Mouse (Mus musculus) ES-CJ7 (cell line): Measurements from ENCODE around the gene Zbtb4.
"Not testable (repeated sequence)": the region's sequence is repeated elsewhere in the genome, so short reads cannot be mapped to it uniquely, and the experiment has no call there.

Experiments used
- DNase-seq: peaks from one replicate; pipeline ENCODE4 v3.0.0; 2011; ENCODE audit warnings: low read depth, low spot score

Zbtb4 gene

GRCm38 (mm10) chr11:69765221-69766125, at the start of gene Zbtb4:
Gene Zbtb4, plus strand, starts transcription at chr11:69765912.
- DNase-seq: peak; percentile 34

GRCm38 (mm10) chr11:69715929-69716328, 49.8 kb upstream of the Zbtb4 start:
- peak; percentile 48 for DNase-seq

- peak; percentile 63 for DNase-seq
These were observed 48.8 kb upstream of the Zbtb4 start for GRCm38 (mm10) chr11:69716953-69717352.

GRCm38 (mm10) chr11:69718661-69719060, 47.1 kb upstream of the Zbtb4 start:
- peak; percentile 80 for DNase-seq

DNA sequence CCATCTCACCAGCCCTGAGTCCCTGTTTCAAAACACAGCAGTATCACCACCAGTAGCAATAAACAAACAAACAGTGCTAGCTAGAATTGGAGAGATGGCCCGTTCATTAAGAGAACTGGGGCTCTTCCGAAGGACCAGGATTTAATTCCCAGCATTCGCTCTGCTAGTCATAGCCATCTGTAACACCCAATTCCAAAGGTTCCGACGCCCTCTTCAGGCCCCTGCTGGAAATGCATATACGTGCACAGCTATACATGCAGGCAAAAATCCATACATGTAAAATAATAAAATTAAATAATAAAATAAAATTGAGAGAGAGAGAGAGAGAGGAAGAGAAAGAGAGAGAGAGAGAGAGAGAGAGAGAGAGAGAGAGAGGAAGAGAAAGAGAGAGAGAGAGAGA, 46.3 kb upstream of the Zbtb4 start:
- peak; percentile 80 for DNase-seq

- DNase-seq: no peak
These were observed 44.9 kb upstream of the Zbtb4 start for GRCm38 (mm10) chr11:69720852-69721251.

DNA sequence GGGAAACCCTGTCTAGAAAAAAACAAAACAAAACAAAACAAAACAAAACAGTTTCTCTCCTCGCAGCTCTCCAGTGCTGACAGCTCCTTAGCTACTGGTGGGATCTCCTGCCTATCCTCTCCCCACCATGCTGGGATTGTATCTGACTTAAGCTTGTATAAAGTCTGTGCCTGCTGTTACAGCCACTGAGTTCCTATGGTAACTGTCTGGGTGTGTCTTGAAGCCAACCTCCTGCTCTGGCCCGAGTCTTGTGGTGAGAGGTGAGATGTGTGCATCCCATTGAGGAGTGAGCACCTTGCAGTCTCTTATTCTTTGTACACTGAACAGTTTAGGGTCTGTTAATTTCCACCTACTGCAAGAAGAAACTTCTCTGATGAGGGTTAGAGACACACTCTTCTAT, 42.6 kb upstream of the Zbtb4 start:
- peak; percentile 80 for DNase-seq

DNA sequence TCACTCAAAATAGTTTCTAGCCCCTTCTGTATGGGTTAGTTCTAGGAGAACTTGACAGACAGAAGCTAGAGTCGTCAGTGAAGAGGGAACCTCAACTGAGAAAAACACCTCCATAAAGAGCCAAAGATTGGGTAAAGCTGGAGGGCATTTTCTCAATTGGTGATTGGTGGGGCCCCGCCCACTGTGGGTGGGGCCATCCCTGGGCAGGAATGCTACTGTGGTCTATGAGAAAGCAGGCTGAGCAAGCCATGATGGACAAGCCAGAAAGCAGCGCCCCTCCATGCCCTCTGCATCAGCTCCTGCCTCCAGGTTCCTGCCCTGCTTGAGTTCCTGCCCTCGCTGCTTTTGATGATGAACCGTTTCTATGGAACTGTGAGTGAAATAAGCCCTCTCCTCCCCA, 39.8 kb upstream of the Zbtb4 start:
- DNase-seq: no peak

DNA sequence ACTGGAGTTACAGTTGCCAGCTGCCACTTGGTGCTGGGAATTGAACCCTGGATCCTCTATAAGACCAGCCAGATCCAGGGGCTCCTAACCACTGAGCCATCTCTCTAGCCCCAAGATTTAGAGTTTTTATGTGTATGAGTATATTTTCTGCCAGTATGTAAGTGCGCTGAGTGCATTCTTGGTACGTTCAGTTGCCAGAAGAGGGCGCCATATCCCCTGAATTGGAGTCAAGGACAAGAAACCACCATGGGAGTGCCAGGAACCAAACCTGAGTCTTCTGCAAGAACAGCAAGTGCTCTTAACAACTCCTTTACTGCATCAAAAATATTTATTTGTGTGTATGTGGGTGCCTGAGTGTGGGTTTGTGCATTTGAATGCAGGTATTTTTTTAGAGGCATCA, 36.6 kb upstream of the Zbtb4 start:
- DNase-seq: peak; percentile 92

DNA sequence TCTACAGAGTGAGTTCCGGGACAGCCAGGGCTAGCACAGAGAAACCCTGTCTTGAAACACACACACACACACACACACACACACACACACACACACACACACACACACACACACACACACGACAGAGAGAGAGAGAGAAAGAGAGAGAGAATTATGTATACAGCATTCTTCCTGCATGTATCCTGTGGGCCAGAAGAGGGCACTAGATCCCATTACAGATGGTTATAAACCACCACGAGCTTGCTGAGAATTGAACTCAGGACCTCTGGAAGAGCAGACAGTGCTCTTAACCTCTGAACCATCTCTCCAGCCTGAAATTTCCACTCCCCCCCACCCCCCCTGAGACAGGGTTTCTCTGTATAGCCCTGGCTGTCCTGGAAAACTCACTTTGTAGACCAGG, 34.3 kb upstream of the Zbtb4 start:
- DNase-seq: not testable (repeated sequence)

DNA sequence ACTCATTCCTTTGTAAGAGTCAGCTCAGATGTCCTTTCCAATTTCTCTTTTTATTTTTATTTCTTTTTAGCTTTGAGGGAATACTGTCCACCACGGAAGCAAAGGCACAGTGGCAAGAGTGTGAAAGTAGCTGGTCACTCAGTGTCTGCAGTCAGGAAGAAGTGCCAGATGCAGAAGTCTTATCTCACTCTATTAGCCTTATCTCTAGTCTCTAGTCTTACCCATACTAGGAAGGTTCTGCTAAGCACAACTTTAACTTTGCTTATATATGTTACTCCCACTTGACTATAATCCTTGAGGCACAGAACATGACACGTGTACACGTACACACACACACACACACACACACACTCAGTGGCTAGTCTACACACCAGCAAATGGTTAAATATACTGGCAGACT, 14.1 kb upstream of the Zbtb4 start:
- DNase-seq: no peak

DNA sequence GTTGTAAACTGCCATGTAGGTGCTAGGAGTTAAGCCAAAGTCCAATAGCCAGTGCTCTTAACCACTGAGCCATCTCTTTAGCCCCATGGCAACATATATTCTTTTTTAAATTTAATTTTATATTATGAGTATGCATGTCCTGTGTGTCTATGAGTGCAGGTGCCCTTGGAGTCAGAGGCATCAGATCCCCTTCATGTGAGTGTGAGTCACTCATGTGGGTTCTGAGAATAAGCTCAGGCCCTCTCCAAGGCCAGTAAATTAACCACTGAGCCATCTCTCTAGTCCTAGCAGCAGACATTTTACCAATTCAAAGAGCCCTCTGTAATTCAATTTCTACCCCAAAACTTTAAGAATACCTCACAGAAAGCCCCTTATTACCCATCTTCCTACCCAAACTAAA, 13.0 kb upstream of the Zbtb4 start:
- DNase-seq: no peak

- no peak for DNase-seq
These were observed 11.5 kb upstream of the Zbtb4 start for GRCm38 (mm10) chr11:69754233-69754632.

DNA sequence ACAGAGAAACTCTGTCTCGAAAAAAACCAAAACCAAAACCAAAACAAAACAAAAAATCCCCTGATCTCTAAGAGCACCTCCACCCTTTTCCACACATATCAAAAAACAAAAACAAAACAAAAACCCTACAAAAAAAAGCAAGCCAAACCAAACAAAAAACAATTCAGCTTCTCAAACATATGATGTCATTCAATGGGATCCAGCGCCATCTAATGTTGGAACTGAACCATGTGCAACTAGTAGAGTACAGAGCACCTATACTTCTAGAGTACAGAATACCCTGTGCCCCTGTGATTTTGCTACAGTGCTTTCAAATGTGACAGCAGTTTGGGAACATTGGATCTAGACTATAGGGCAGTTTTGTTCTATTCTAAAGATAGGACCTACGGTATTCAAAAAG, 11.0 kb upstream of the Zbtb4 start:
- peak; percentile 74 for DNase-seq

- DNase-seq: no peak
These were observed 8.2 kb upstream of the Zbtb4 start for GRCm38 (mm10) chr11:69757303-69758089.

DNA sequence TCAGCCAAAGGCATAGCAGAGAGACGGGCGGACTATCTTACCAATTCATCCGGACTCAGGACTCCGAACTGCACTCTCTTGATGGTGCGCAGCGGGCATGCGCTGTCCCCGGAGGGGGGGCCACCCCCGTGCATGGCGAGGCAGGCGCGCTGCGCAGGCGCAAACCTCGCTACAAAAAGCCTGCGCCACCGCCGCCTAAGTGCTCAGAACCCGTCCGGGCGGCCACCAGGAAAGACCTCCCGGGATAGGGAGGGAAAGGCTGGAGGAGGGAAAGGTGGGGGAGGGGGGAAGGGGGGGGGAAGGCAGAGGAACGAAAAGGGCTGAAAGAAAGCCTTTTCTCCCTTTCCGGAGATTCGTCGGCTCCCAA, 7.6 kb upstream of the Zbtb4 start:
- peak; percentile 94 for DNase-seq

DNA sequence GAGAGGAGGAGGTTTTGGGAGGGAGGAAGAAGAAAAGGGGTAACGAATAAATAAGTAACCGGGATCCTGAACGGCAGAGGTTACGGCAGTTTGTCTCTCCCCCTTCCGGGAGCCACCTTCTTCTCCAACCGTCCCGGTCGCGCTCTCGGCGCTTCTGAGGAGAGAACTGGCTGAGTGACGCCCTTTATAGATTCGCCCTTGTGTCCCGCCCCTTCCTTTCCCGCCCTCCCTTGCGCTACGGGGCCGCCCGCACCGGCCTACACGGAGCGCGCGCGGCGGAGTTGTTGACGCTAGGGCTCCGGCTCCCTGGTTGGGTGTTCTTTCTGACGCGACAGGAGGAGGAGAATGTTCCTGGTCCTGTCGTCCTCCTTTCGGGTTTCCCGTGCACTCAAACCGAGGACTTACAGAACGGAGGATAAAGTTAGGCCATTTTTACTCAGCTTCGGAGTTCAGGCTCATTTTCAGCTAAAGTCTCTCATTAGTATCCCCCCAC, 7.2 kb upstream of the Zbtb4 start, which contains the start of gene Polr2a:
Gene Polr2a (minus strand): TSS at position 160 of the 493 bp plus-strand sequence.
- DNase-seq: peak; percentile 97

DNA sequence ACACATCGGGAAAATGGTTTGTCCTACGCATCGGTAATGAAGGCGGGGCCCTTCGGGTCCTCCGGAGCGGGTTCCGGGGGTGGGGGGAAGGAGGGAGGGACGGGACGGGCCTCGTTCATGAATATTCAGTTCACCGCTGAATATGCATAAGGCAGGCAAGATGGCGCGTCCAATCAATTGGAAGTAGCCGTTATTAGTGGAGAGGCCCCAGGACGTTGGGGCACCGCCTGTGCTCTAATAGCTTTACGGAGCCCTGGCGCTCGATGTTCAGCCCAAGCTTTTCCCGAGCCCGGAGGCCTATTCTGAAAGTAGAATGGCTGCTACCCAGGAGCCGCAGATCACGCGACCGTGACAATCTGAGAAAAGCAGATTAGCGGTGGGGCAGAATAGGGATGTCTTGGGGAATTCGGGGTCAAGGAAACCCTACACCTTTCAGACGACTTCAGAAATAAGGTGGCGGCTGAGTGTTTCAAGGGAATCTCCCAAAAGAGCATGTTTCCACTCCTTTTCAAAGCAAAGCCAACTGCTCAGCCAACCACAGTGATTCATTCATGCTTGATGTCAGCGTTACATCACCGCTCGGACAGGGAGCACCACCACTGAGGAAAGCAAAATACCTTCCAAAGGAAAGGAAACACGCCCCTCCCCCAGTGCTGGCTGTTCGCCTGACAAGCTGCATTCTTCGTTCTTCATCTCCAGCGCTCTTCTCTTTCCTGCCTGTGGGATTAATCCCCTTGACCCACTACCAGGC, 6.6 kb upstream of the Zbtb4 start:
- peak; percentile 96 for DNase-seq

DNA sequence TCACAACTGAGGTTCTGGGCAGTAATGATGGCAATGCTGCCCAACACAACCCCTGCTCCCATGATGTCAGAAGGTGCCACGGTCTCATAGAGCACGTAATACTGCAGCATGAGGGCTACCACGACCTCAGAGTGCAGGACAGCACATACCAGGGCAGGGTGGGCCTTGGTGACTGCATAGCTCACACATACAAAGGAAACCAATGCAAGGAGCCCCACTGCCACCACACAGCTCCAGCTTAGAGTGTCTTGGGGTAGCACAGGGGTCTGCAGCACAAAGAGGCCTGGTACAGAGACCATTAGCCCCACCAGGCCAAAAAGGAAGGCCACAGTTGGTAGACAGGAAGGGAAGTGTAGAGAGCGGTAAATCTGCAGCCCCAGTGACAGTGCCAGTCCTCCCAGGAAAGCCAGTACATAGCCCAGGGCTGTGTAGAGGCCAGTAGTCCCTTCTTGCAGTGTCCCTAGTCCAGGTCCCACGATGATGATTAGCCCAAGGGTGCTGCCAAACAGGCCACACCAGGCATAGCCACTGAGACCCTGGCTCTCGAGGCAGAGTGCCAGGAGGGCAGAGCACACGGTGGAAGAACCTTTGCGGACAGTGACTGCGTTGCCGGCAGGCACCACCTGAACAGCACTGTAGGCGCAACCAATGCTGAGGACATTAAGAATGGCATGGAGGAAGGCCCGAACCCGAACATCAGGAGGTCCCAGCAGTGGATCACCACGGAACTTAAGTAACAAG, 5.4 kb upstream of the Zbtb4 start:
- no peak for DNase-seq

- DNase-seq: no peak
These were observed 4.9 kb upstream of the Zbtb4 start for GRCm38 (mm10) chr11:69760901-69761200.

DNA sequence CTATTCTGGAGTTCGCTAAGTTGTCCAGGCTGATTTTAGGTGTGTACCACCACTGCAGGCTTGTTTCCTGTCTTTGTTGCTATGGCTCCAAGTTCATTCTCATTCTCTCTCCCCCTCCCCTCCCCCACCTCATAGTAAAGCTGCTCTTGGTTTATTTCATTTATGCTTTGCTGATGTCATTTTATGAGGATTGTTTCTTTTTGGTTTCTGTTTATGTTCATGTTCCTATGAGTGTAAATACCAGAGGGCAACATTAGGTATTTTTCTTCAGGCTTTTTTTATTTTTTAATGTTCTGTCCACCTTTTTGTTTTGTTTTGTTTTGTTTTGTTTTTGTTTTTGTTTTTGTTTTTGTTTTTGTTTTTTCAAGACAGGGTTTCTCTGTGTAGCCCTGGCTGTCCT, 3.8 kb upstream of the Zbtb4 start, which contains the start of gene Slc35g3:
Gene Slc35g3 (minus strand): TSS at position 101 of the 400 bp plus-strand sequence.
- no peak for DNase-seq
